Mouse (Mus musculus) cerebellum, adult 2 months (tissue): ENCODE measurements around the gene Agfg1. TPM values are rescaled to one million over a fixed set of nuclear protein-coding genes. Genes with fewer than 3 reads are reported as not detected.

Experiments used
- DNase-seq, 2 experiments: peaks; one replicate each; pipeline ENCODE4 v3.0.0; 2021
- H3K27ac ChIP-seq: fragments of 200-500 bp; 2 replicates; pipeline ENCODE4 v1.5.1; 2012; ENCODE audit warnings: low read length, control low read depth, inconsistent platforms; ENCODE audit not compliant: insufficient read depth
- H3K27me3 ChIP-seq: fragments of 200-500 bp; 2 replicates; pipeline ENCODE4 v1.6.1; 2012; ENCODE audit warnings: inconsistent platforms, mild to moderate bottlenecking, low read length, moderate library complexity; ENCODE audit not compliant: control insufficient read depth, insufficient read depth
- H3K4me1 ChIP-seq: fragments of 200-500 bp; 2 replicates; pipeline ENCODE4 v1.6.1; 2011; ENCODE audit warnings: low read length; ENCODE audit not compliant: control insufficient read depth, insufficient read depth
- H3K4me3 ChIP-seq: fragments of 200-500 bp; replicated peaks from 2 replicates; pipeline ENCODE3; 2011; ENCODE audit warnings: mild to moderate bottlenecking, low read depth, low read length, control low read depth; ENCODE audit not compliant: insufficient read depth
- CTCF ChIP-seq: fragments of 200-500 bp; IDR thresholded peaks from 2 replicates; pipeline ENCODE4 v1.5.1; 2011; ENCODE audit warnings: low read depth, mild to moderate bottlenecking, control low read depth, low read length, moderate library complexity, borderline replicate concordance; ENCODE audit not compliant: insufficient read depth
- POLR2A ChIP-seq: fragments of 200-500 bp; IDR thresholded peaks from 2 replicates; pipeline ENCODE4 v1.6.1; 2011; ENCODE audit warnings: low read length, control low read depth, borderline replicate concordance; ENCODE audit not compliant: insufficient read depth
- WGBS: fragments of 180-500 bp; shearing (Covaris S2); methylation state at CpG from one replicate; pipeline ENCODE4 v1.1.7; 2018; 5-methylcytosine and 5-hydroxymethylcytosine counted together
- polyA plus RNA-seq: library from polyadenylated mRNA; depleted of rRNA; stranded (reverse); fragments of >200 nt; gene quantifications from 2 replicates; pipeline ENCODE4 v1.2.3, GENCODE M21; 2012

The Agfg1 gene
- polyA plus RNA-seq, 1 experiment: 43.1 TPM

DNA sequence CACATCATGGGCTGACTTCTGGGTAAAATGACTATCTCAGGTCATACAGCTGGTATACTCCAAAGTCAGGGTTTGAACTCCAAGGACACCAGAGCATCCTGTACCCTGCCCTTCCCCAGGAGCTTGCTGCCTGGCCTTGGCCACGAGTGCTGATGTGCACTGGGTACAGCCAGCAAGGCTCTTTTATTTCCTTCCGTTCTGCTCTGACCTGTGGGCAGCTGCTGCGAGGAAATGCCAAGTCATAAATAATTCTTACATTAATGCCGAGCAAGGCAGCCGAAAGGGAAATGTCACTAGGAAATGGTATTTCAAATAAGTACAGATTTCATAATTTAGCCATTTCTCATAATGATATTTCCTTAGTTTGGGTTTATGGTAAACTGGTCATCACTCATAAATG lies 41.0 kb upstream of the Agfg1 start:
- Histone ChIP-seq H3K4me1 (peaks cover 8% of the 10 kb centered on the region), H3K27ac (no peak overlapping the region), H3K4me3 (no peak overlapping the region), H3K27me3 (no peaks in the 10 kb centered on the region)
- no peak for TF ChIP-seq CTCF
- no peak for TF ChIP-seq POLR2A
- 67% methylated on average over 5 of the region's 5 CpGs for WGBS
- DNase-seq: no peak

DNA sequence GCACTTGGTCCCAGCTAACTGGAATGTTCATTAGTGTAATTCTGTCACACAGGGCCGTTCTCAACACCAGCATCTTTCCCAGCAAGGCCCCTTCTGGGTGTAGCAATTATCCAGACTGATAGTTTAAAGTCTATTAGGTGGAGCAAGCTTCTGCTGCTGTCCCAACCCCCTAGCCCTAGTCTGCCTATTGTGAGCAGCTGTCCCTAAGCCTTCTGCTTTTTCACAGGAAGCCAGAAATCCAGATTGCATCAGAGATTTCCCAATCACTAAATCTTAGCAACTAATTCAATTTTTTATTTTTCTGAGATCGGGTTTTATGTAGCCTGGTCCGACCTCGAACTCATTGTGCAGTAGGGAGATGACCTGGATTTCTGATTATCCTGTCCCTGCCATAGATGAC lies 40.4 kb upstream of the Agfg1 start:
- no peak overlapping the region for H3K4me3 ChIP-seq
- H3K27ac ChIP-seq: no peak overlapping the region
- 79% methylated on average over 4 of the region's 4 CpGs for whole genome bisulfite sequencing
- H3K4me1 ChIP-seq: peaks cover 8% of the 10 kb centered on the region
- TF ChIP-seq CTCF (no peak), POLR2A (no peak)
- no peak for DNase-seq
- no peaks in the 10 kb centered on the region for H3K27me3 ChIP-seq

DNA sequence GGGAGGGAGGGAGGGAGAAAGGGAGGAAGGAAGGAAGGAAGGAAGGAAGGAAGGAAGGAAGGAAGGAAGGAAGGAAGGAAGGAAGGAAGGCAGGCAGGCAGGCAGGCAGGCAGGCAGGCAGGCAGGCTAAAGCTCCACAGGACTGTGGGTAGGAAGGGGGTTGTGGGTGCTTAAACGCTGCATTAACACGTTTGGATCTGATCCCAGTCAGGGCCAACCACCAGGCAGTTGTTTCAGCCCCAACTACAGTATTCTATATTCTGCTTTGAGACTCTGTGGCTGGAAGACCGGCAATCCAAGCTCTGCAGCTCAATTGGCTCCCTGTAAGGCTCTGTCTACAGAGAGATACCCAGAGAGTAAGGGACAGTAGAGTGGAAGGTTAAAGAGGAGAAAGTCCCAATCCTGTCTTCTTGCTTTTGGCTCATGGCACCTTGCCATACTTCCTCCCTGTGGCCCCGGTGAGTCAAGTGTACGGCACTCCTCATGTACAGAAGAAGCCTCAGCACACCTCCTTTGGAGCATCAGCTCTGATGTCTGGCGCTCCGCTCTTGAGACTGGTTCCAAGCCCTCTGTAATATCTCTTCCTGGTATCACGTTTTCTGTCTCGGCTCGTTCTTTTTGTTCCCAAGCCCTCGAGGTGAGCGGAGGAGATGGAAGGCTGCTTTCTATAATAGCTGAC lies 38.0 kb upstream of the Agfg1 start:
- 6% methylated on average over 12 of the region's 12 CpGs for WGBS

DNA sequence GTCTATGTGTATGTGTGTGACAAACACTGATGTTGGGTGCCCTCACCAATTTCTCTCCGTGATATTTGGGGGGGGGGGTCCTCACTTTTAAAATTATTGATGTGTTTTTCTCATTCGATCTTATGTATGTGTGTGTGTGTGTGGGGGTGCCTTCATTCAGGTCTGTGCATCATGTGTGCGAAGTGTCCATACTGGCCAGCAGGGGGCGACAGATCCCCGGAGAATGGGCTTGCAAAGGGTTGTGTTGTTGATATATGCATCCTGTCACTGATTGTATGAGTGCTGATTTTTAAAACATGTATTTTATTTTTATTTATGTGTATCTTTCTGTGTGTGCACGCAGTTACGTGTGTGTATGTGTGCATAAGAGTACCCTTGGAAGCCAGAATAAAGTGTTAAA lies 35.7 kb upstream of the Agfg1 start:
- no peaks in the 10 kb centered on the region for H3K27me3 ChIP-seq
- no peak for TF ChIP-seq POLR2A
- 0 out of 2 replicates have a peak, but pooled peaks have one; percentile 13 for TF ChIP-seq CTCF
- 84% methylated on average over 7 of the region's 7 CpGs for WGBS
- H3K27ac ChIP-seq: no peak overlapping the region
- no peak for DNase-seq
- no peak overlapping the region for H3K4me3 ChIP-seq
- H3K4me1 ChIP-seq: 0 out of 2 replicates have a peak, but pooled peaks cover 3% of the 10 kb centered on the region

More for the DNA sequence above, 38.0 kb upstream of the Agfg1 start:
- no peak overlapping the region for H3K27ac ChIP-seq
- peak overlapping the region; percentile 3 for H3K4me3 ChIP-seq
- peak in 1 of 2 experiments; percentile 14 for DNase-seq
- H3K27me3 ChIP-seq: no peaks in the 10 kb centered on the region
- H3K4me1 ChIP-seq: 0 out of 2 replicates have a peak, but pooled peaks cover 3% of the 10 kb centered on the region
- TF ChIP-seq POLR2A: no peak
- TF ChIP-seq CTCF: no peak

DNA sequence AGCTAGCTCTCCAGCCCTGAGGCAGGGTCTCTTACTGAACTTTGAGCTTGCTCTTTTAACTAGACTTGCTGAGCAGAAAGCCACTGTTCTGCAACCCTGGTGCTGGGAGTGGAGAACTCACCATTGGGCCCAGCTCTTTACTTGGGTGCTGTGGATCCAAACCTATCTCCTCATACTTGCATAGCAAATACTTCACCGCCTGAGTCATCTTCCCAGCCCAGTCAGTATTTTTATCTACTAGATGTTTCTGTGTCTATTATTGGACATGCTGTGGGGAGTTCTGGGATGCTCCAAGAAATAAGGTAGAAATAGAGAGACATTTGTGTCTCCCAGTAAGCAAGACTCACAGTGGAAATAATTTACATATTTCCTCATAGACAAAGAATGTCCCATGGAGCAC lies 35.2 kb upstream of the Agfg1 start:
- Histone ChIP-seq H3K27ac (no peak overlapping the region), H3K4me3 (no peak overlapping the region), H3K4me1 (0 out of 2 replicates have a peak, but pooled peaks cover 3% of the 10 kb centered on the region), H3K27me3 (no peaks in the 10 kb centered on the region)
- TF ChIP-seq POLR2A (no peak), CTCF (no peak)
- WGBS: 100% methylated on average over 1 of the region's 1 CpGs
- DNase-seq: no peak

DNA sequence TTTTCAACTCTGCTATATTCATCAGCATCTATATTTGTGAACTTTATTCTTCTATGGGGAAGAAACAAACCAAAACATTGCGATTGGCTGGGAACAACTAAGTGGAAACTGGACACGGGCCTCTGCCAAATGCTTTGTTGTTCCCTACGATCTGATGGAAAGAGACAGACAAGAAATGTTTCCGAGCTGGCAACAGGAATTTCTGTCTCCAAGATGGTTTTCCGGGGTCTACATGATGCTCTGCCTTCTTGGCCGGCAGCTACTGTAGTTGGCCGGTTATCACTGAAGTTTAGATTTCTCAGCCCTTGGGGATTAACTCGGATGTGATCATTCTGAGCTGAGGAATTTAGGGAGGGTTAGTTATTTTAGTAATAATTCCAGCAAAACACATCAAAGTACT lies 32.9 kb upstream of the Agfg1 start:
- no peak for DNase-seq
- Histone ChIP-seq H3K4me1 (0 out of 2 replicates have a peak, but pooled peaks cover 3% of the 10 kb centered on the region), H3K27me3 (no peaks in the 10 kb centered on the region), H3K27ac (no peak overlapping the region), H3K4me3 (no peak overlapping the region)
- WGBS: 20% methylated on average over 8 of the region's 8 CpGs
- no peak for TF ChIP-seq CTCF
- no peak for TF ChIP-seq POLR2A

DNA sequence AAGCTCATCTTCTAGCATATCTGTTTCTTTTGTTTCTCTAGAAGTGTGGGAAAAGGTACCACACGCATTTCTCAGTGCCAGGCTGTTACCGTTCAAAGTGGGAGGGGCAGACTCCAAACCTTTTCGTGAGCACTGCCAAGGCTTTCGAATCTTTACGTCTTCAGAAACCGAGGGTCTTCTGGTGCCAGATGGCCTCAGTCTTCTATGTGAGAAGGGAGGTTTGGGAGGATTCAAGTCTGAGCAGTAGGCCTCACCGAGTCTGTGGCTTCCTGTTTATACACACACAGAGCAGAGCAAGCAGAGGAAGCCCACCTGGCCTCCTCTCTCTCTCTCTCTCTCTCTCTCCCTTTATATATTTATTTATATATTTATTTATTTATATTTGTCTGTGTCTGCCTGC lies 32.1 kb upstream of the Agfg1 start:
- Histone ChIP-seq H3K27me3 (no peaks in the 10 kb centered on the region), H3K4me1 (no peaks in the 10 kb centered on the region), H3K4me3 (no peak overlapping the region), H3K27ac (no peak overlapping the region)
- no peak for DNase-seq
- TF ChIP-seq POLR2A: no peak
- TF ChIP-seq CTCF: no peak
- 39% methylated on average over 7 of the region's 7 CpGs for WGBS

DNA sequence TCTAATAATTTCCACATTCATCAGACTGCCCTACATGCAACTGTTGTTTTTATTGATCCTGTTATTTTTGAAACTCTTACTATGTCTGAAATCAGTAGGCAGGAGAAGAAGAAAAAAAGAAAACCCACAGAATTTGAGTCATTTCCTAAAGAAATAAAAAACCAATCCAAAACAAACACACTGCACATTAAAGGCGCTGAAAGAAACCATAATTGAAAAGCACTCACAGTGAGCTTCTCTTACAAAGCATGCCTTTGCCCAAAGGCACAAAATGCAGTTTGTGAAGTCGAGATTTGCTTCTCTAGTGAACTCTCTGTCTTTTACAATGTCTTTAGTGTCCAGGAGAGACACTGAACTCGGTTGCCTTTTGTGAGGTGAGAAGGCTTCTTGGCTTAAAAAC lies 30.7 kb upstream of the Agfg1 start:
- Histone ChIP-seq H3K27me3 (no peaks in the 10 kb centered on the region), H3K27ac (no peak overlapping the region), H3K4me1 (no peaks in the 10 kb centered on the region), H3K4me3 (no peak overlapping the region)
- no peak for TF ChIP-seq CTCF
- no peak for TF ChIP-seq POLR2A
- no peak for DNase-seq
- WGBS: 76% methylated on average over 3 of the region's 3 CpGs
